Mouse (Mus musculus) small intestine, adult 2 months (tissue): ENCODE data around the gene Tagln3. TPM values are rescaled to one million over a fixed set of nuclear protein-coding genes. Genes with fewer than 3 reads are reported as not detected.

Experiments used
- H3K27ac ChIP-seq: fragments of 200-500 bp; 2 replicates; pipeline ENCODE4 v1.5.1; 2012; ENCODE audit warnings: low read depth, low read length, control low read depth, inconsistent platforms; ENCODE audit not compliant: insufficient read depth
- H3K27me3 ChIP-seq: fragments of 200-500 bp; 2 replicates; pipeline ENCODE4 v1.6.1; 2012; ENCODE audit warnings: mild to moderate bottlenecking, moderate library complexity, low read length, inconsistent platforms; ENCODE audit not compliant: control insufficient read depth, insufficient read depth
- H3K36me3 ChIP-seq: fragments of 200-500 bp; 2 replicates; pipeline ENCODE4 v1.6.1; 2012; ENCODE audit warnings: mild to moderate bottlenecking, low read length, control low read depth, inconsistent platforms; ENCODE audit not compliant: control insufficient read depth, insufficient read depth
- H3K4me1 ChIP-seq: fragments of 200-500 bp; 2 replicates; pipeline ENCODE4 v1.6.1; 2012; ENCODE audit warnings: low read length, inconsistent platforms, mixed read lengths; ENCODE audit not compliant: control insufficient read depth, insufficient read depth, insufficient read length
- H3K4me3 ChIP-seq: fragments of 200-500 bp; 2 replicates; pipeline ENCODE4 v1.5.1; 2012; ENCODE audit warnings: low read depth, mild to moderate bottlenecking, control low read depth, inconsistent platforms, low read length, moderate library complexity
- CTCF ChIP-seq: fragments of 200-500 bp; IDR thresholded peaks from 2 replicates; pipeline ENCODE4 v1.5.1; 2012; ENCODE audit warnings: low read depth, mild to moderate bottlenecking, control low read depth, inconsistent platforms, low read length, moderate library complexity, mixed read lengths; ENCODE audit not compliant: insufficient replicate concordance, insufficient read length; ENCODE audit errors: extremely low read depth
- POLR2A ChIP-seq: fragments of 200-500 bp; IDR thresholded peaks from 2 replicates; pipeline ENCODE4 v1.6.1; 2012; ENCODE audit warnings: low read depth, mild to moderate bottlenecking, control low read depth, inconsistent platforms, low read length, moderate library complexity
- WGBS: fragments of 180-500 bp; shearing (Covaris S2); methylation state at CpG from one replicate; pipeline ENCODE4 v1.1.7; 2018; 5-methylcytosine and 5-hydroxymethylcytosine counted together
- polyA plus RNA-seq: library from polyadenylated mRNA; depleted of rRNA; stranded (reverse); fragments of >200 nt; gene quantifications from 2 replicates; pipeline ENCODE4 v1.2.3, GENCODE M21; 2012

Tagln3 gene
- polyA plus RNA-seq, 1 experiment = 0.55 TPM

DNA sequence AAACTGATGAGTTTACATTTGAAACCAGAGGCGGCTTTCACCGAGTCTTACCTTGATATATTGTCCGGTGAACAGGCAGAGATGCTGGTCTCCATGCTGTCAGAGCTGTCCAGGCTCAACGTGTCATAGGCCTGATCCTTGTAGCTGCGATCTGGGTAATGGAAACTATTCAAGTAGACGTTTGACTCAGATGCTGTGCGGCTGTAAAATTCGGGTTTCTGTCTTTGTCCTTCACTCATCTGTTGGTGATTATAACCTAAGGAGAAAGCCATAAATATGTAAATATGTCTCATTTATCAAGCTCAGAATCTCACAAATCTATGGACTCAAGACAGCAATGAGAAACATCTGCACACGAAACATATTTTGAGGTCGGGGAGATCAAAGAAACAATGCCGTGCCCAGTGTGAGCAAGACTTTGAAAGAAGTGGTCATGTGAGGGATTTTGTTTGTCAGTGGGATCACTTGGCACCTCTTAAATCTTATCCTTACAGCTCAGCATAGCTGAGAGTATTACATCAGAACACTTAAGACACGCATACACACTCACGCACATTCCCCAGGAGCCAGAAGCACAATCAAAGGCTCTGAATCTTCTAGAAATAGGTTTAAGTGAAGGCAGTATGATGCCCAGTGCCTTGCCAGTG lies 38.6 kb upstream of the Tagln3 start:
- H3K36me3 ChIP-seq = peaks cover 2% of the 10 kb centered on the region; the same call in 1 of the 2 replicates
- H3K27ac ChIP-seq = no peak overlapping the region
- H3K4me1 ChIP-seq = no peaks in the 10 kb centered on the region
- H3K27me3 ChIP-seq = no peaks in the 10 kb centered on the region
- H3K4me3 ChIP-seq = no peak overlapping the region
- TF ChIP-seq POLR2A = no peak
- no peak for TF ChIP-seq CTCF
- 86% methylated on average over 13 of the region's 13 CpGs for WGBS

GRCm38 (mm10) chr16:45761425-45761824 lies 37.0 kb upstream of the Tagln3 start:
- Histone ChIP-seq H3K4me3 (no peak overlapping the region), H3K27ac (no peak overlapping the region), H3K27me3 (no peaks in the 10 kb centered on the region), H3K36me3 (peaks cover 2% of the 10 kb centered on the region; the same call in 1 of the 2 replicates), H3K4me1 (no peaks in the 10 kb centered on the region)
- 61% methylated on average over 1 of the region's 1 CpGs for WGBS
- TF ChIP-seq CTCF (no peak), POLR2A (no peak)

DNA sequence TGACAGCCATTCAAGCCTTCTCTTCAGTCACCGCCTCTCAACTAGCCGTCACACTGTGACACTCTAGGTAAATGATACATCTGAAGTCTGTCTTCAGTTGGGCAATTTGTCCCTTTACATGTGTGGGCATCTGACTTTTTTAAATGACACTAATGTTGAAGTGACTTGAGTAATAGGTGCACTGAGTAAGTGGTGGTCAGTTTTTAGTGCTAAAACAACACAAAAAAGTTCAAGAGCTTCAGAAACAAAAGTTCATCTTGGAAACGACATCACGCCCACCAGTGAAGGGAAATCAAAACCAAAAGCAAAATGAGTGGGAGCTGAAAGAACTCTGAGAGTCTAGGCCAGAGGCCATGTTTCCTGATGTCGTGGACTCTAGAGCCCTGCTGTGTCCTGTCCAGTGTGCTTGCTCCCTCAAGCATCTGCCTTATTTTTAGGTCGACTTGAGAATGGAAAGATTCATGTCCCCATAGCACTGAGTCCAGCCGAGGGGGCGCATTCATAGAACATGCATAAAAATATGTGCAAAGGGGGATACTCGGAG lies 34.4 kb upstream of the Tagln3 start:
- no peaks in the 10 kb centered on the region for H3K4me1 ChIP-seq
- no peak overlapping the region for H3K27ac ChIP-seq
- no peaks in the 10 kb centered on the region for H3K27me3 ChIP-seq
- peaks cover 2% of the 10 kb centered on the region; the same call in 1 of the 2 replicates for H3K36me3 ChIP-seq
- H3K4me3 ChIP-seq = no peak overlapping the region
- WGBS = 72% methylated on average over 9 of the region's 9 CpGs
- TF ChIP-seq CTCF (no peak), POLR2A (no peak)

DNA sequence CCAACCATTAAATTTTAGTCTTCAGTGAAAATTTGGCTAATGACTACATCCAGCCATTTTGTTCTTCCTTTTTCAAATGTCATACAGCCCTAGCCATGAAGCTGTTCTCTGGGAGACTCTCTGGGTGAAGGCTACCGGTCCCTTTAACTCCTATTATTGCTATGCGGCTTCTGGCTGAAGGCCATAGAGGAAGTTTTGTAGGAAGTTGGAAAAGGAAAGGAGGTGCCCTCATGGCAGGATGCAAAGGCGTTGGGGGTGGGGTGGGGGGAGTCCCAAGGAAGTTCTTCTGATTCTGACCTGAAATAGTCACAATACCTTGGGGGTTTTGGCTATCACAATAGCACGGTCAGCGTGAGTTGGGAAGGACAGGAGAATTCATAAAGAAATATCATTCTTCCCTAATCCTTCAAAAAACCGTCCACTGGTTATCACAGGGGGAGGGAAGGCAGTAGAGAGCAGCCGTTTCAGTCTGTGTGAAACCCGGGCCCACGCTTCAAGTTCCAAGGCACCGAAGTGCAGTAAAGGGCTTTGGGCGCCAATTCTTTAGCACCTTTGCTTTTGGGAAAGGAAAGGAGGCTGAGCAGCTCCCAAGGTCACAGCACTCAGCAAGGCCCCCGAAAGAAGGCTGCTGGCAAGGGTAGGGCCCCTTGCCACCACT lies 33.1 kb upstream of the Tagln3 start:
- Histone ChIP-seq H3K36me3 (no peaks in the 10 kb centered on the region), H3K27me3 (no peaks in the 10 kb centered on the region), H3K4me1 (no peaks in the 10 kb centered on the region), H3K27ac (peak overlapping the region; percentile 39; the same call in 1 of the 2 replicates), H3K4me3 (no peak overlapping the region)
- 65% methylated on average over 12 of the region's 12 CpGs for WGBS
- TF ChIP-seq POLR2A (no peak), CTCF (no peak)

DNA sequence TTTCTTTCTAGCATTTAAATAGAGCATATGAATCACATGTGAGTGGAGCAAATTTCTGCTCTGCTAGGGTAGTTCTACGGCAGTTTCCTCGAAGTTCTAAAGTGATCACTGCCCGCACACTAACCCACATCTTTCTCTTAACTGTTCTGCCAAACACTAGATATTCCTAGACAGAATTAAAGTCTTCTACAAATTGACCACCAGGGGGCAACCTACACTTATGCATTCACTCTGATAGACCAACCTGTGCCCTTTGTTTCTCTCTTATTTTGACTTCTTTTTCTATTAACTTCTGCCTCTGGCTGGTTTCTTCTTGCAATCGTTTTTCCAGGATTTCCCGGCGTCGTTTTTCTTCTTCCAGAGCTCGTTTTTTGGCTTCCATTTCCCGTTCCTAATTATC lies 32.4 kb upstream of the Tagln3 start:
- Histone ChIP-seq H3K27me3 (no peaks in the 10 kb centered on the region), H3K4me1 (no peaks in the 10 kb centered on the region), H3K27ac (no peak overlapping the region), H3K36me3 (no peaks in the 10 kb centered on the region), H3K4me3 (no peak overlapping the region)
- no peak for TF ChIP-seq POLR2A
- no peak for TF ChIP-seq CTCF
- 15% methylated on average over 9 of the region's 9 CpGs for WGBS

GRCm38 (mm10) chr16:45743591-45744144 lies 19.3 kb upstream of the Tagln3 start:
- 67% methylated on average over 4 of the region's 4 CpGs for WGBS
- Histone ChIP-seq H3K4me1 (no peaks in the 10 kb centered on the region; the same call in 1 of the 2 replicates), H3K27me3 (no peaks in the 10 kb centered on the region), H3K36me3 (no peaks in the 10 kb centered on the region), H3K27ac (no peak overlapping the region), H3K4me3 (no peak overlapping the region)
- TF ChIP-seq POLR2A (no peak), CTCF (no peak)
